Mouse (Mus musculus): ENCODE data around the gene Hvcn1. TPM values are rescaled to one million over a fixed set of nuclear protein-coding genes. Genes with fewer than 3 reads are reported as not detected.
"Not testable (repeated sequence)": the region's sequence is repeated elsewhere in the genome, so short reads cannot be mapped to it uniquely, and the experiment has no call there.

Hvcn1 gene
- polyA plus RNA-seq, 1 experiment from 2014 or later: 6.2 TPM

DNA sequence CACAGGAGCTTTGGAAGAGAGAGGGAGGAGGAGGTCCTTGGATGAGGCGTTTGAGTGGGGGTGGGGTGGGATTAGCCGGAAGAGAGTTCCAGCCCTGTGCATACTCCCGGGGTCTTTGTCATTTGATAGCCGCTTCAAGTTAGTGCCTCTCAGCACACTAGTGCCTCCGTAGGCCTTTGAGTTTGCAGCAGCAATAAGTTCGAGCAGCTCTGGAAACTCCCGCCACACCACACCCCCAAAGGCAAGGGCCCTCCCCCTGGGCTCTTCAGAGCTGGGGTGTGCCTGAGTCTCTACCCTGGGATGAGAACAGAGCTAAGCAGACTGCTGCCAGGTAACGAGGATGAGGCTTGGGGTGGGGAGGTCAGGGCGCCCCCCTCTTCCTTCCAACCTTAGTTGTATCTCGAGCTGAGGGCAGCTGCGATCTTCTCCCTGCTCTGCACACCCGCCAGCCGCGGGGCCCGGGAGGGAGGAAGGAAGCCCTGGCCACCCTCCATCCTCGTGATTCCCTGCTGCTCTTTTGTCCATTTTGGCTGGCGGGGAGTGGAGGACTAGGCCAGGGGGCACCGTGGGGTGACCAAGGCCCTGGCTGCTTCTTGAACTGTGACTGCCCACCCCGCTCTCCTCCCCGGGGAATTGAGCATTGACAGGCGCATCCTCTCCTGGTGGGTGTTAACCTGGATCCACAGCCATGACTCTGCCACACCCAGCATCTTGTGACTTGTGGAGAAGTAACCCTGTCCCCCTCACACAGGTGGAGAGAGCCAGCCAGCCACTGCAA is 3.2 kb downstream of the Hvcn1 start:
- H3K27ac ChIP-seq: 0 out of 2 replicates have a peak overlapping the region, but pooled peaks have one; percentile 38
- H3K9me3 ChIP-seq: no peaks in the 10 kb centered on the region
- H3K9ac ChIP-seq: no peak overlapping the region
- no peaks in the 10 kb centered on the region for H3K36me3 ChIP-seq
- no peaks in the 10 kb centered on the region for H3K27me3 ChIP-seq (replicated peaks)
- H3K4me3 ChIP-seq (replicated peaks): peak overlapping the region; percentile 37
- WGBS: 9% methylated on average over 19 of the region's 21 CpGs
- peak overlapping the region; percentile 62 for H3K4me2 ChIP-seq
- ATAC-seq (ENCODE audit: insufficient read depth, low FRiP score, low read depth): peak; percentile 73
- H3K4me1 ChIP-seq: no peaks in the 10 kb centered on the region

DNA sequence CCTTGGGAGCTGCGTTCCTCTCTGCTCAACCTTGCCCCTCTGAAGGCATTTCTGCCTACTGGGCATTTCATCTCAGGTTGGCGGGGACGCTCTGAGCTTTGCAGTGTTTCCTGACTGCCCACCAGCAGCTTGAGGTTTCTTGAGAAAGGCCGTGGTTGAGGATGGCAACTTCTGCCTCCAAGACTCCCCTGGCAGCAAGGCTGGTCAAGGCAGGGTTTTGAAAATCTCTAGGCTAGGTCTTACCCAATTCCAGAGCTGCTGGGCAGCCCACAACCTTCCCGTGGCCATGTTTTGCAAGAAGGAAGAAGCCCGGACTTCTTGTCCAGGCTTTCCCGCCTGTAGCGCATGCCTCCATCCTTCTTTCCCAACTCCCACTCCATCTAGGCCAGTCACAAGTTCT is 4.3 kb downstream of the Hvcn1 start:
- WGBS: 83% methylated on average over 8 of the region's 8 CpGs

DNA sequence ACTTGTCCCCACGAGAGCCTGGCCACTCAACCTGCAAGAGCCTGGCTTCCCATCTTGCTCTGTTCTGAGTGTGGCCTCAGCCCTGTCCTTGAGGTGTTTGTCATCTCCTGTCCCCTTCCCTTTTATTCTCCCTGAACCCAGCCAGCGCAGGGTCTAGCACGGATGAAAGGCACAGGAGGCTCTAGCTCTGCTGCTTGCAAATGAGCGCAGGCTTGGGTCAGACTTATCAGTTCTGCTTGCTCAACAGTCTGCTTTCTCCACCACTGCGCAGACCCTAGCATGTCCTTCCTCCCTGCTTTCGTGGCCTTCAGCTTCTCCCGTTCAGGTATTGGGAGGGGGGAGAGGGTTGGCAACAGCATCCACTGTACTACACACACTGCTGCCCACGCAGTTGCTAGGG is 5.5 kb downstream of the Hvcn1 start:
- WGBS: 85% methylated on average over 8 of the region's 8 CpGs
- no peaks in the 10 kb centered on the region for H3K27me3 ChIP-seq (replicated peaks)
- no peak overlapping the region for H3K4me3 ChIP-seq (replicated peaks)
- H3K9ac ChIP-seq: no peak overlapping the region
- H3K9me3 ChIP-seq: no peaks in the 10 kb centered on the region
- no peaks in the 10 kb centered on the region for H3K36me3 ChIP-seq
- H3K4me2 ChIP-seq: no peak overlapping the region
- H3K27ac ChIP-seq: no peak overlapping the region
- ATAC-seq (ENCODE audit: insufficient read depth, low FRiP score, low read depth): no peak
- H3K4me1 ChIP-seq: no peaks in the 10 kb centered on the region

More for the DNA sequence above, 4.3 kb downstream of the Hvcn1 start:
- no peak for ATAC-seq (ENCODE audit: insufficient read depth, low FRiP score, low read depth)
- H3K4me3 ChIP-seq (replicated peaks): no peak overlapping the region
- H3K27me3 ChIP-seq (replicated peaks): no peaks in the 10 kb centered on the region
- H3K9me3 ChIP-seq: no peaks in the 10 kb centered on the region
- no peak overlapping the region for H3K9ac ChIP-seq
- no peaks in the 10 kb centered on the region for H3K36me3 ChIP-seq
- no peaks in the 10 kb centered on the region for H3K4me1 ChIP-seq
- H3K4me2 ChIP-seq: no peak overlapping the region
- H3K27ac ChIP-seq: no peak overlapping the region

DNA sequence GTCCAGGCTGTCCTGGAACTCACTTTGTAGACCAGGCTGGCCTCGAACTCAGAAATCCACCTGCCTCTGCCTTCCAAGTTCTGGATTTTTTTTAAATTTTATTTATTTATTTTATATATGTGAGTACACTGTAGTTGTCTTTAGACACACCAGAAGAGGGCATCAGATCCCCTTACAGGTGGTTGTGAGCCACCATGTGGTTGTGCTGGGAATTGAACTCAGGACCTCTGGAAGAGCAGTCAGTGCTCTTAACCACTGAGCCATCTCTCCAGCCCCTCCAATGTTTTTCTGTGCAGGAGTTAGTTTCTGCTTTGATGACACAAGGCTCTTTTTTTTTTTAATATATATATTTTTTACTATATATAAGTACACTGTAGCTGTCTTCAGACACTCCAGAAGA is 6.2 kb downstream of the Hvcn1 start:
- H3K4me1 ChIP-seq; H3K9ac ChIP-seq; H3K4me3 ChIP-seq (replicated peaks); H3K9me3 ChIP-seq; H3K27me3 ChIP-seq (replicated peaks); H3K4me2 ChIP-seq; ATAC-seq (ENCODE audit: insufficient read depth, low FRiP score, low read depth); H3K27ac ChIP-seq; H3K36me3 ChIP-seq: not testable (repeated sequence)
- 89% methylated on average over 1 of the region's 1 CpGs for WGBS

DNA sequence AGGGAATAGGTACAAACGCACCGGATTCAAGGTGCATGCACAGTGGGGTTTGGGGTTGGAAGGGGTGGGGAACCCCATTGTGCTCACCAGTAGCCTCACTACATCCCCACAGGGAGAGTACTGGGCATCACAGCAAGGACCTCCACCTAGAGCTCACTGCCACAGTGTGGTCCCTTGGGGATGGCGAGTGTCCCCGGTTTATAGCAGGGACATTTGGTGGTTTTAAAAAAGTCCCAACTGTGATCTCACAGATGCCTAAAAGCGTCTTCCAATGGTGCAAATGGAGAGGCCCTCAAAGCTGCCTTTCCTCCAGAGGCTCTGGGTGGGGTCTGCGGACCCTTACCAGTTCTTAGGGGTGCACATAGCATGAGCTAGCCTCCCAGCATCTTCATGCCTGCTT is 7.3 kb downstream of the Hvcn1 start:
- H3K27me3 ChIP-seq (replicated peaks): no peaks in the 10 kb centered on the region
- no peak overlapping the region for H3K4me2 ChIP-seq
- no peak for ATAC-seq (ENCODE audit: insufficient read depth, low FRiP score, low read depth)
- H3K36me3 ChIP-seq: no peaks in the 10 kb centered on the region
- H3K9ac ChIP-seq: no peak overlapping the region
- no peaks in the 10 kb centered on the region for H3K4me1 ChIP-seq
- WGBS: 92% methylated on average over 6 of the region's 6 CpGs
- no peak overlapping the region for H3K27ac ChIP-seq
- H3K4me3 ChIP-seq (replicated peaks): no peak overlapping the region
- H3K9me3 ChIP-seq: no peaks in the 10 kb centered on the region

DNA sequence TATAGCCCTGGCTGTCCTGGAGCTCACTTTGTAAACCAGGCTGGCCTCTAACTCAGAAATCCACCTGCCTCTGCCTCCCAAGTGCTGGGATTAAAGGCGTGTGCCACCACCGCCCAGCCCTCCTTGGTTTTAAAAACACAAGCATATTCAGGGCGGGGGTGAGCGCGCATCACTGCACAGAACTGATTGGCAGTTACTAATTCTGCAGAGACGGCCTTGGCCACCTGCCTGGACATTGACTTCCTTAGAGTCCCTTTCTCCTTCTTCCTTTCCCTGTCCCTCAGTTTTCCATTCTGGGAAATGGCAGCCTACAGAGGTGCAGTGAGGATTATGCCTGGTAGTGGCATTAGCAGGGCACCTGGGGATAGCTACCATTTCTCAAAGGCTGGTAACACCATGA is 11.0 kb downstream of the Hvcn1 start:
- Histone ChIP-seq H3K36me3 (no peaks in the 10 kb centered on the region), H3K27me3 (replicated peaks) (no peaks in the 10 kb centered on the region), H3K9ac (no peak overlapping the region), H3K4me1 (0 out of 2 replicates have a peak, but pooled peaks cover 5% of the 10 kb centered on the region), H3K4me3 (replicated peaks) (no peak overlapping the region), H3K4me2 (no peak overlapping the region), H3K27ac (no peak overlapping the region), H3K9me3 (no peaks in the 10 kb centered on the region)
- no peak for ATAC-seq (ENCODE audit: insufficient read depth, low FRiP score, low read depth)
- 86% methylated on average over 6 of the region's 6 CpGs for WGBS

DNA sequence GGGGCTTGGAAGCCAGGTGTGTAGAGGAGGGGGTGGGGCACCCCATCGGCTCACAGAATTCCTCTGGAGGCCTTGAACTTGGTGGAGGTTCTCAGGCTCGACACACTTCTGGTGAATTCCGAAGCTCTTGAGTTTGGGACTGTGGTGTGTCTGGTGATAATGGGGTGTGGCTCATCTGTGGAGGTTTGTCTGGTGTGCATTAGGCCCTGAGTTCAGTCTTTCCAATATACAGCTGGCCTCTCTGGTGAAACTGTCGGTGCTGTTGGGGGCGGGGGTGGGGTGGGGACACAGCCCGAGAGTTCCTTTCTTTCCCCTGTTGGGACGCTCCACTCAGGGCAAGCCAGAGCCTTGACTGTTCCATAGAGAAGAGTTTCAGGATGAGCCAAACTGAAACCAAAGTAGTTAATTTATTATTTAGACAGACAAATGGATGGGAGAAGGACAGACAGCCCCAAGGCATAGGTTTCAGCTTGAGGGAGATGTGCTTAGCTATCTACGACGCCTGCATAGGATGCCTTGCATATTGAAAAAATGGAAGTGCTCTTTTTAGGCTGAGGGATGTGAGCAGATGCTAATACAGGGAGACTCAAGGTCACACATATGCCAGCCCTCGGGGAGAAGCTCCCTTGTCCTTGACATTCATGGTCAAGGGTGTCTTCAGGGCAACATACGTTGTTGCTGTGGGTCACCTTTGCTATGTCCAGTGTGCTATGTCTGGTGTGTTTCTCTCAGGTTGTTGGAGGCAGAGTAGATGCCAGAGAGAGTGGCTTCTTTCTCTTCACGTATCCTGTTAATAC is 11.7 kb downstream of the Hvcn1 start:
- H3K9ac ChIP-seq: no peak overlapping the region
- 0 out of 2 replicates have a peak, but pooled peaks cover 5% of the 10 kb centered on the region for H3K4me1 ChIP-seq
- no peaks in the 10 kb centered on the region for H3K27me3 ChIP-seq (replicated peaks)
- no peaks in the 10 kb centered on the region for H3K9me3 ChIP-seq
- WGBS: 76% methylated on average over 12 of the region's 12 CpGs
- H3K36me3 ChIP-seq: no peaks in the 10 kb centered on the region
- no peak overlapping the region for H3K27ac ChIP-seq
- no peak for ATAC-seq (ENCODE audit: insufficient read depth, low FRiP score, low read depth)
- no peak overlapping the region for H3K4me3 ChIP-seq (replicated peaks)
- H3K4me2 ChIP-seq: no peak overlapping the region

DNA sequence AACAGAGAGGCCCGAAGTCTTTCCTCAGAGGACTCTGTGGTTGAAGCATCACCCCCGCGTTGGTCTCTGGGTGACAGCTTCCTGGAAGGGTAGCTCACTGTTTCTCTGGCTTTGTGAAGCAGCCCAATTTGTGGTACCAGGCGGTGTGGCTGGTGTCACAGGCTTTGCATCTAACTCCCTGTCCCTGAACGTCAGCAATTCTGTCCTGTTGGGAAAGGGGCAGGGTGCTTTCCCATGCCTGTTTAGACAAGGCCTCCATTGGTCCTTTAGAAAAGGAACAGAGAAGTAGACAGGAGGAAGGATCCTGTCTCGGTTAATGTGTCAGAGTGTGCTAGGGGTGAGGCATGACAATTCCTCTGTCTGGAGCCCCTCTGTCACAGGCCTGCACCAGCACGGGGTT is 12.3 kb downstream of the Hvcn1 start:
- Histone ChIP-seq H3K4me3 (replicated peaks) (no peak overlapping the region), H3K27me3 (replicated peaks) (no peaks in the 10 kb centered on the region), H3K9me3 (no peaks in the 10 kb centered on the region), H3K27ac (no peak overlapping the region), H3K9ac (no peak overlapping the region), H3K4me2 (no peak overlapping the region), H3K4me1 (0 out of 2 replicates have a peak, but pooled peaks cover 5% of the 10 kb centered on the region), H3K36me3 (no peaks in the 10 kb centered on the region)
- no peak for ATAC-seq (ENCODE audit: insufficient read depth, low FRiP score, low read depth)
- 84% methylated on average over 7 of the region's 7 CpGs for WGBS

DNA sequence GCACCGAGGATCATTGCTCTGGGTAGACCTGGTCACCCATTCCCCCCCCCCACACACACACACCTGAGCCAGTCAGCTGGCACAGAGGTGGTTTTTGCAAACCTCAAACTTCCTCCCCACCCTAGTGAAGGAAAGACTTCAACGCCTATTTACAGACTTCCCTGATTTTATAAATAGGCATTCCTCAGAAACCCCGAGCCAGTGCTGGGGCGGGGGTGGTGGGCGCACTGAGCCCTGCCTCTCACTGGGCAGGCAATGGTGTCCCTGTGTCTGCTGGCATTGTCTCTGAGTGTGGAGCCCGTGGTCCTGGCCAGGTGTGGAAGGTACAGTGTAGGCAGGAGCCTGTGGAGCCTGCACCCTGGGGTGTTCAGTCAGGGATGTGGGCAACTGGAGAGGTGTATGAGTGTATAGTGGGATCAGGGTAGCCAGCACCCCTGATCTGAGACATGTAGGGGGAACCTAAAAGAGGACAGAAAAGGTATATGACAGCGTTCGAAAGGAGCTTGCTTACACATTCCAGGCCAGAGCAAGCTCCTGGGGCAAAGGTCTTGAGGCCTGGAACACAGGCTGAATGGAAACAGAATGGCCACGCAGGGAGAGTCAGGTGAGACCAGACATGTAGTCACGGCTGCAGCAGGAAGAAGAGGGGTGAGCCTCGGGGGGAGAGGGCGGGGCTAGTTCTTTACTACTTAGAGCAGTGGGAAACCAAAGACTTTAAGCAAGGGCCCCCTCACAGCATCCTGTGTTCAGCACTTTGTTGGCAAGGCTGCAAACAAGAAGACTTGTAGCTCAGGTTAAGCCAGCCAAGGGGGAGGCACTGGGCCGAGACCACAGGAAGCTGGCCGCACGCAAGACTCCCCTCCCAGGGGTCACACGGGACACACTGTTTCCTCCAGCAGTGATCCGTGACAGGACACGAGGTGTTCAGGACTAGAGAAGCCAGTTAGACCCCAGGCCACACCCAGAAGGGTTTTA is 13.3 kb downstream of the Hvcn1 start:
- Histone ChIP-seq H3K27ac (no peak overlapping the region), H3K9ac (no peak overlapping the region), H3K27me3 (replicated peaks) (no peaks in the 10 kb centered on the region), H3K4me2 (no peak overlapping the region), H3K4me3 (replicated peaks) (no peak overlapping the region), H3K36me3 (no peaks in the 10 kb centered on the region), H3K9me3 (no peaks in the 10 kb centered on the region), H3K4me1 (0 out of 2 replicates have a peak, but pooled peaks cover 5% of the 10 kb centered on the region)
- 53% methylated on average over 18 of the region's 18 CpGs for WGBS
- ATAC-seq (ENCODE audit: insufficient read depth, low FRiP score, low read depth): no peak

DNA sequence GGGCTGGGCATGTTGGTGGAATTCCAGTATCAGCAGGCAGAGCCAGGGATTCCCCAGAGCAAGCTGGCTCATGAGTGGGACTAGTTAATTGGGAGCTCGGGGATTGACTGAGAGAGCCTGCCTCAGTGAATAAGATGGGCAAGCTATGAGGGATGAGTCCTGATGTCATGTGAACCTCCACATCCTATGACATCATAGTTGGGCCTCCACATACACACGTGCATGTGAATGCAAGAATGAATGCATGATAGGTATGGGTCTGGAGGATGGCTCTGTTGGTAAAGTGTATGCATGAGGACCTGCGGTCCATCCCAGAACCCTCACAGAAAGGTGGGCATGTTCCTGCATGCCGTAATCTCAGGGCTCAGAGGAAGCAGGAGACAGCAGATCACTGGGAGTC is 14.5 kb downstream of the Hvcn1 start:
- no peak overlapping the region for H3K9ac ChIP-seq
- H3K27me3 ChIP-seq (replicated peaks): no peaks in the 10 kb centered on the region
- H3K4me2 ChIP-seq: no peak overlapping the region
- ATAC-seq (ENCODE audit: insufficient read depth, low FRiP score, low read depth): no peak
- no peaks in the 10 kb centered on the region for H3K9me3 ChIP-seq
- H3K4me1 ChIP-seq: 0 out of 2 replicates have a peak, but pooled peaks cover 5% of the 10 kb centered on the region
- H3K27ac ChIP-seq: no peak overlapping the region
- no peak overlapping the region for H3K4me3 ChIP-seq (replicated peaks)
- 92% methylated on average over 4 of the region's 4 CpGs for WGBS
- H3K36me3 ChIP-seq: no peaks in the 10 kb centered on the region

DNA sequence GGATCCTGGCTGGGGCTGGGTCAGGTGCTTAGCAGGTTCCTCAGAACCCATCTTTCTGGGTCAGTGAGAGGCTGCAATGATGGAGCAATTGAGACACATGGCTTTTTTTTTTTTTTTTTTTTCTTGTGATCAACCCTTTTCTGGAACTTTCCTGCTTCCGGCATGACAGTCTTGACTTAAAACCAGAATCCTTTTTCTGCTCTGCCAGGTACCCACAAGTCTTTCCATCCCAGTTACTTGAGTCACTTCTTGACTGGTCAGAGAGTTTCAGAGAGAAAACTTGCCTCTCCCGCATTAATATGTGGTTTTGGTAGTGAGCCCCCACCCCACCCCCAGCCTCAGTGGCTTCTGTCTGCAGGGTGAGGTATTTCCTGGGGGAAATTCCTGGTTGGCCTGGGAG is 17.7 kb downstream of the Hvcn1 start:
- H3K36me3 ChIP-seq: no peaks in the 10 kb centered on the region
- H3K4me2 ChIP-seq: no peak overlapping the region
- H3K9ac ChIP-seq: no peak overlapping the region
- H3K9me3 ChIP-seq: no peaks in the 10 kb centered on the region
- no peak overlapping the region for H3K27ac ChIP-seq
- 0 out of 2 replicates have a peak, but pooled peaks cover 5% of the 10 kb centered on the region for H3K4me1 ChIP-seq
- 94% methylated on average over 2 of the region's 2 CpGs for WGBS
- ATAC-seq (ENCODE audit: insufficient read depth, low FRiP score, low read depth): no peak
- no peaks in the 10 kb centered on the region for H3K27me3 ChIP-seq (replicated peaks)
- H3K4me3 ChIP-seq (replicated peaks): no peak overlapping the region
